Mouse (Mus musculus) embryonic fibroblast, embryonic 13.5 days (primary cell): ENCODE results near the gene Hist1h2bp. TPM values are rescaled to one million over a fixed set of nuclear protein-coding genes. Genes with fewer than 3 reads are reported as not detected.
"Not testable (repeated sequence)": the region's sequence is repeated elsewhere in the genome, so short reads cannot be mapped to it uniquely, and the experiment has no call there.

Experiments used
- H3K27ac ChIP-seq: 2 replicates; pipeline ENCODE4 v1.5.1; 2012; ENCODE audit warnings: low read length, control low read depth, inconsistent platforms; ENCODE audit not compliant: insufficient read depth
- H3K4me1 ChIP-seq: 2 replicates; pipeline ENCODE4 v1.6.1; 2011; ENCODE audit warnings: low read length; ENCODE audit not compliant: control insufficient read depth, insufficient read depth
- H3K4me3 ChIP-seq: 2 replicates; pipeline ENCODE4 v1.5.1; 2011; ENCODE audit warnings: mild to moderate bottlenecking, control low read depth, low read length; ENCODE audit not compliant: insufficient read depth
- CTCF ChIP-seq: IDR thresholded peaks from 2 replicates; pipeline ENCODE4 v1.5.1; 2011; ENCODE audit warnings: mild to moderate bottlenecking, control low read depth, low read length, moderate library complexity, borderline replicate concordance; ENCODE audit not compliant: insufficient read depth
- POLR2A ChIP-seq: IDR thresholded peaks from 2 replicates; pipeline ENCODE4 v1.6.1; 2011; ENCODE audit warnings: low read depth, mild to moderate bottlenecking, control low read depth, low read length, moderate library complexity
- polyA plus RNA-seq: library from polyadenylated mRNA; stranded (reverse); fragments of >200 nt; gene quantifications from 2 replicates; pipeline ENCODE4 v1.2.4, GENCODE M21; 2011; ENCODE audit warnings: low read depth; ENCODE audit not compliant: missing spikeins, insufficient read length

Hist1h2bp gene
- polyA plus RNA-seq, 1 experiment, result 1.0 TPM

DNA sequence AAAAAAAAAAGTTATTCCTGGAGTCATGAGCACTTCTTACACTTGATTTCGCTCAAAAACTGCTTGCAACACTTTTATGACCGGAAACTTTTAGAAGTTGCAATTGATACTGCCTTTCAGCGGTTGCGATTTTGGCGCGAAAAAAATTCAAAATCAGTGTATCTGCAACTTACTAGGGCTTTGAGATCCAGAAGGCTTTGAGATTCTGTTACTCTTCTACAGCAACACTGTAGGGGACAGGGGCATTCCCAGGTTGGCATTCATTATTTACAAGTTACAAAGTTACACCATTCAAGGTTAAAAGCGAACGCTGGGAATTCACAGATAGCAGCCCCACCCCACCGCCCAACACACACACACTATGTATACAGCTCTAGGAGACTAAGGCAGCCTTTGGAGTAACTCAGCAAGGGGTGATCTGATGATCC lies 3.5 kb upstream of the Hist1h2bp start:
- Histone ChIP-seq H3K4me3 (no peak overlapping the region), H3K27ac (peak overlapping the region; percentile 91), H3K4me1 (no peaks in the 10 kb centered on the region)
- TF ChIP-seq CTCF (no peak), POLR2A (no peak)

DNA sequence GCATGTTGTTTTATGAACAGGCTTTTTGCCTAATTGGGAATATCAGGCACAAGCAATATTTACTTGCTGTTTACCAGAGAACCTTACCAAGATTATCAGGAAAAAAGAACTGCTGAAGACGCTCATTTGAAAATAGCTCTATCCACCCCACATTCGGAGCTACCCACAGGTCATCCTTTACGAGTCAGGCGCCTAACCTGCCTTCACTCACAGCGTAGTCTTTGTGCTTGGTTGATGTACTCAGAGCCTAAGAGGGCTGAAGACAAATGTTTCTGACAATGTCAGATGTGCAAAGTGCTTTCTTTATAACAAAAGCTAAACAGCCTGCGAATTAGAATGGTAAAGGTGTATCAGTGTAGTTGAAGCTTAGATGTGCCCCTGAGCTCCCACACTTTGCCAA lies 3.0 kb upstream of the Hist1h2bp start:
- Histone ChIP-seq H3K4me3 (no peak overlapping the region), H3K27ac (peak overlapping the region; percentile 91), H3K4me1 (no peaks in the 10 kb centered on the region)
- no peak for TF ChIP-seq CTCF

DNA sequence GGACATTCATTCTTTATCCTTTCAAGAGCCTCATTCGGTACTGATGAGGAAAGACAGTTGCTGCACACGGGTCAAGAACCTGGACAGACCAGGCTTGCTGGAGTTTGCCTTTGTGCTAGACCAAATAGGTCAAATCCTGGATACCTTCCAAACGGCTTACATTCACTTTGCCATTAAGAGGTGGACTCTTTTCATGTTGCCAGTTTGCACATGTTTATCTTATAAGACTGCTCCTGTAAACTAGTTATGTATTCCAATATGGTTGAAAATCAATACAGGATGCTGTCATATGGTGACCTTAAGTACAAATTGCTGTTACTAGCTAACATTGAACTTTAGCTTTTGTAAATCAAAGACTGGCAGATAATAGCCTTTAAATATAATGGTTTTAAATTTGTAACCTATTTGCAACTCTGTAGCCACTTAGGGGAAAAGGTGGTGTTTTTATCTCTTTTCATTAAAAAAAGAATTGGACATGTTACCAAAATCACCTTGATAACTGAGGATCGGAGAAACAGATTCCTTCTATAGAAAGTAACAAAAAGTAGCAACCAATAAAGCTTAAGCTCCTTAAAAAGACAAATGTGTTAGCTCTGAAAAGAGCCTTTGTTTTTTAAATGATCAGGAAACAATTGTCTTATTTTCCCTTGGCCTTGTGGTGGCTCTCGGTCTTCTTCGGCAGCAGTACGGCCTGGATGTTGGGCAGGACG lies 917 bp upstream of the Hist1h2bp start:
- peak overlapping the region; percentile 66 for H3K27ac ChIP-seq
- H3K4me3 ChIP-seq, result peak overlapping the region; percentile 7; the same call in 1 of the 2 replicates
- TF ChIP-seq CTCF (no peak), POLR2A (peak; percentile 79)
- H3K4me1 ChIP-seq, result no peaks in the 10 kb centered on the region

DNA sequence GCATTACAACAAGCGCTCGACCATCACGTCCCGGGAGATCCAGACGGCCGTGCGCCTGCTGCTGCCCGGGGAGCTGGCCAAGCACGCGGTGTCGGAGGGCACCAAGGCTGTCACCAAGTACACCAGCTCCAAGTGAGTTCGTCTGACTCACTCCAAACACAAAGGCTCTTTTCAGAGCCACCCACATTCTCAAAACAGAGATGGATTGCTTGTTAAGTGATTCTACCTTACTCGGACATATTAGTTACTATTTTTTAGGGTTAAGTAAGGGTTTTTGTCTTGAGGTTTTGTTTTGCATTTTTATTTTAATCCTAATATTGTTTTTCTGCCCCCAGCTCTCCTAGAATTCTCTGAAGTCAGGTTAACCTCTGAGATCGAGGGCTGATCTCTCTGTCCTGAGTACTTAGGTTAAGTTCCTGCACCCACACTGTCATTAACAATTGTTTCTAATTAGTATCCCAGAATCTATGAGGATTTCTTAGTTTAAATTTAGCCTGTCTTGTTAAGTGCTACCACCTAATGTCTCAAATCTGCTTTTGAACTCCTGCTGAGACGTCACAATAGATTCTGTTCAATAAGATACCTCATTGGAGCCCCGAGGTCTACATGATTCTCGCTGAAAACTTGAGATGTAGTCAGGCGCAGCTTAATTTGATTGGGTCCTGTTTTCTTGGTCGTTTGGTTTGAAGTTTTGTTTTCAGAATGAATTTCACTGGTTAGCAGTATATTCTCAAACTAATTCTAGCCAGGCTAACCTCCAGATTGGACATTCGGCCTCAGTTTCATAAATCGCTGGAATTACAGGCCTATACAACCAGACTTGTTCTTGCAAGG lies 716 bp downstream of the Hist1h2bp start:
- H3K4me1 ChIP-seq, result no peaks in the 10 kb centered on the region
- peak overlapping the region; percentile 19; the same call in 1 of the 2 replicates for H3K4me3 ChIP-seq
- TF ChIP-seq CTCF (no peak), POLR2A (no peak; the same call in 1 of the 2 replicates)
- peak overlapping the region; percentile 85 for H3K27ac ChIP-seq

DNA sequence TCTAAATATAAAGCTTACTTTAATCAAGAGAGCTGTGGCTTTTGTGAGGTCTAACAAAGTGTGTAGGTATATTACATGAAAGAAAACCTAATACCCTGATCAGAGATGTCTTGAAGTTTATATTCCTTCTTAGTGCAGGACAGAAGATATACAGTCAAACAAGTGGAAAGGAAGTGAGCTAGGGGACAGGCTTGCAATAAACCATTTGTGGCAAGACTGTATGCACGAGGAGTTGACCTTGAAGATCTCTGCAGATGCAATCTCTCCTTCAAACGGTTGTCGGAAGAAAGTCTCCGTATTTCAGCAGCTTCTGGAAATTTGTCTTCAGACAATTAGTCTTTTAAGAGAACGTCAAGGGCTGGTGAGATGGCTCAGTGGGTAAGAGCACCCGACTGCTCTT lies 2.7 kb downstream of the Hist1h2bp start:
- H3K4me3 ChIP-seq, result no peak overlapping the region
- TF ChIP-seq POLR2A (no peak), CTCF (no peak)
- H3K4me1 ChIP-seq, result no peaks in the 10 kb centered on the region
- no peak overlapping the region for H3K27ac ChIP-seq

DNA sequence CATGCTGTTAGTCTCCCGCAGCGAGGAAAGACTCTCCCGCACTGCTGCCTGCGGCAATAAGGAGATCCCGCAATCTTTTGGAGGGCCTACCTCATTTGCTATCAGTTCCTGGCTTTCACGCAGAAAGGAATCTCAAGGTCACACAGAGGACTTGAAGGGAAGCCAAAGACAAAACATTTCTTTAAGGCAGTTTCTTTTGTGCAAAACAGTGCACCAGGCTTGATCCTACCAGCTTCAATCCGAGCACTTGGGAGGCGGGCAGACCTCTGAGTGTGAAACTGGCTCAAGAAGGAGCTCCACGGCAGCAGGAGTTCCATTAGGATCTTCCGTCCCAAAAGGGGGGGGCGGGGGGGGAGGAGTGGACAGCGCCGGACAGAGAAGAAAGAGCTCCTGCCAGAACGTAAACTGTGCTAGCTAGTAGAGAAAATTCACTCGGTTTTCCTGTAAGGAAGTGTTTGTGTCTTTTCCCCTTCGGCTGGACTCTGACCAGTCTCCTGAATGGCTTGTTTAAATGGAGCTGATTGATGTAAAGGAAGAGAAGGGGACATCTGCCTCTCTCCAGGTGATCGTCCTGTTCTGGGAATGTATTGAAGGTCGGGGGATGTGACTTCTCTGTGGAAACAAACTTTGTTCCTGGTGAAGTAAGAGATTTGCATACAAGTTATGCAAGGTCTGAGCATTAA lies 3.5 kb downstream of the Hist1h2bp start:
- Histone ChIP-seq H3K27ac (no peak overlapping the region), H3K4me3 (no peak overlapping the region), H3K4me1 (no peaks in the 10 kb centered on the region)
- TF ChIP-seq CTCF (no peak), POLR2A (no peak)

DNA sequence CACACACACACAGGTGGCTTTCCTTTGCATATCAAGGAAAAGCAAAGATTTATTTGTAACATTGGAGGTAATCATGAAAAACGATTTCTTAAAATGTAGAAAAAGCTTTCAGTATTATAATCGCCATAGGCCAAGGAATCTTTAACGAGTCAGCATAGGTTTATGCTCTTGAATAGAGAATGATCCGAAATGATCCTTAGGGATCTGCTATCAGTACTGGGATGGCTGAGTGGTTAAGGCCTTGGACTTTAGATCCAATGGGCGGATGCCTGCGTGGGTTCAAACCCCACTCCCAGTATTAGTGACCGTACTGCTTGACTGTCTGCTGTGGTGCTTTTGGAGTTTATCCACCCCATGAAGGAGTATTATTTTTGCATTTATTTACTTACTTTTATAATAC lies 8.3 kb downstream of the Hist1h2bp start:
- TF ChIP-seq CTCF (no peak), POLR2A (no peak)
- Histone ChIP-seq H3K4me1 (no peaks in the 10 kb centered on the region), H3K4me3 (no peak overlapping the region), H3K27ac (no peak overlapping the region)

DNA sequence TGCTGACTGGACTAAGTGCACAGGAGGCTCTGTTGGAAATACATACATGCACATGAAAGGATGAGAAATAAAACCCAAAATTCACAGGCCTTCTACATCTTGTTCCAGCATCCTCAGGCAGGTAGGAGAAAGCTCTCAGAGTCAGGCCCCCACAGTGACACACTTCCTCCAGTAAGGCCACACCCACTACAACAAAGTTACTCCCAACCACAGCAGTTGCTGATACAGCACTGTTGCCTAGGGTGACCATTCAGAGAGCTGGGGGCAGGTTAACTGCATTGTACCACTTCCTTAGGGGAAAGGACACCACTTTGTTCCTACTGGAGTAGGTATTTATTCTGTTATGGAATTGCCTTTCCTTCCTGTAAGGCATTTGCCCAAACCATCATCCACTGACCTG lies 9.9 kb downstream of the Hist1h2bp start:
- H3K4me1 ChIP-seq, H3K27ac ChIP-seq, H3K4me3 ChIP-seq: not testable (repeated sequence)

DNA sequence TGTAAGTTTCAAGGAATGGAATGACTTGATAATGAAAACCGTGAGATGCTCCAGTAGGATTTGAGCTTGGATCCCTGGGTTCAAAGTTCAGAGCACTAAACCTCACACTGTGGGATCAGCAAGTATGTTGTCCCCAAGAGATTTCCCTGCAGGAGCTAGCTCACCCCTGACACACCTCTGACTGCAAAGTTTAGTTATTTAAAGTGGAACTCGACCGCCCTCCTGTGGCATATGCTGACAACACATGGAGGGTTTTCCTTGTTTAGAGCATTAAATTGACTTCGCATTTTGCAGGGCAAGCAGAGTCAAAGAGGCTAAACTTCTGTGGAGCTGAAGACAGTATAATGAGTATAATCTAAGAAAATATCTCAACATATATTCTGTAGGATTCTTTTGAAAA lies 15.8 kb downstream of the Hist1h2bp start:
- not testable (repeated sequence) for H3K27ac ChIP-seq, H3K4me3 ChIP-seq, H3K4me1 ChIP-seq

DNA sequence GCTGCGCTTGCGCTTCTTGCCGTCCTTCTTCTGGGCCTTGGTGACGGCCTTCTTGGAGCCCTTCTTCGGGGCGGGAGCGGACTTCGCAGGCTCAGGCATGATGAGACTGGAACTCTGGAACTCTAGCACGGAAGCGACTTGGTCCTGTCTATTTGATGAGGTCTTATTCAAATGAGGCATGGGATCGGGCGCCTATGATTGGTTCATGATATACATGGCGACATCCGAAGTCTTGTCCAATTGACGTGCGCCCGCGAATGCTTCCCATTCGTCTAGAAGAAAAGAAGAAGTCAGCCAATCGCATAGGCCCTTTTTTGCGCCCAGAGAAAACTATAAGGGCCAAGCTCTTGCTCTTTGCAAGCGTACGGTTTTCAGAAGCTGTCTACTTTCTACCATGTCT lies 22.8 kb downstream of the Hist1h2bp start, which contains the start of the genes Hist1h2bq and Hist1h2ao:
Gene Hist1h2bq (minus strand): TSS at position 125 of the 400 bp plus-strand sequence.
Gene Hist1h2ao (plus strand): TSS at position 393 of the 400 bp plus-strand sequence.
- H3K4me1 ChIP-seq, H3K4me3 ChIP-seq, H3K27ac ChIP-seq: not testable (repeated sequence)

DNA sequence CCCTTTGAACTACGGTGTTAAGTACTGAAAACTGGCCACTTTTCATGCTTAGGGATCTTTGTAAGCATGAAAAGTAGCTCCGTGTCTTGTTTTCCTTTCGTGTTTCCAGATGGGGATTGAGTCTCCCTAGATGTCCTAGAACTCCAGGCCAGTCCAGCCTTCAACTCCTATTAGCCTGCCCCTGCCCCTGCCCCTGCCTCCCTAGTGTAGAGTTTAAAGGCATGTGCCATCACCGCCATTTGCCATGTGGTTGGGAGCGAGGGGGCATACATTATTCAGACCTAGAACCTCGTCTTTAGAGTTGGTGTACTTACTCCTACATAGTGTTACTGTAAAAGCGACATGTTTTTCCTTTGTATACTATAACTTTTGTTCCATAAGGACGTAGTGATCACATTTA lies 23.8 kb downstream of the Hist1h2bp start:
- not testable (repeated sequence) for H3K27ac ChIP-seq, H3K4me3 ChIP-seq, H3K4me1 ChIP-seq

DNA sequence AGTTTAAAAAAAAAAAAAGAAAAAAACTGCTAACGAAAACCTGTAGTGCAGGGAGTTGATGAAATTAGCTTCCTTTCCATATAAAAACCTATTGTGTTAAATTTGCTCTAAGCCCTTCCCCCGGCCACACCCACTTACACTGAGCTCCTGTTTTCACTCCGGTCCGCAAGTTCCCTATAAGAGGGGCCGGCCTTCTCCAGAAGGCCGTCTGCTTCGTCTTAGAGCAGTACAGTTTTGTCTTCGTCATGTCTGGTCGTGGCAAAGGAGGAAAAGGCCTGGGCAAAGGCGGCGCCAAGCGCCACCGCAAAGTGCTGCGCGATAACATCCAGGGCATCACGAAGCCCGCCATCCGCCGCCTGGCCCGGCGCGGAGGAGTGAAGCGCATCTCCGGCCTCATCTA lies 24.3 kb downstream of the Hist1h2bp start, which contains the start of gene Hist1h4m:
Gene Hist1h4m (plus strand): TSS at position 208 of the 400 bp plus-strand sequence.
- H3K4me3 ChIP-seq, H3K4me1 ChIP-seq: not testable (repeated sequence)
- H3K27ac ChIP-seq, result peak within 1 kb of the TSS; percentile 5; the same call in 1 of the 2 replicates
